Mouse (Mus musculus): ENCODE results near the gene Chst8.

DNA sequence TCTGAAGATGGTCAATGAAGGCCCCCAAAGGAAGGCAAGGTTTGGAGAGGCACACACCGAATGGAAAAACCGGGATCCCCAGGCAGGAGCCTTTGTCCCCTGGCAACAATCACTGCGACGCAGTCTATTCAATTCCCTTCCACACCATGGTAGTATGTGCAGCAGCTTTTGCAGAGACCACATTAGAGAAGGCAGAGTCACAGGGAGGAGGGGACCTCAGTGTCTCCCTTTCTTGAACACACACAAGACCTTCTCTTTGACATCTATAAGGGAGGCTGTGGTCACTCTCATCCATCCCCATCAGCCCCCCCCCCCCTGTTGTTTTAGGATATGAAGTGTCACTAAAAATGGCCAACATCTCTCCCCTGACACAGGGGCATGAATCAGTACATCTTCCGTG is 39.2 kb downstream of the Chst8 start:
- TF ChIP-seq CTCF (IDR thresholded peaks at IDR 0.05; ENCODE audit: insufficient read depth, low read length): no peak
- no peak for TF ChIP-seq POLR2A (IDR thresholded peaks at IDR 0.05; ENCODE audit: borderline replicate concordance, extremely low read depth, low read depth, low read length)

All from lung, adult 2 months (tissue).